Mouse (Mus musculus) heart, embryonic 13.5 days (tissue): ENCODE measurements around the gene Rimbp3. TPM values are rescaled to one million over a fixed set of nuclear protein-coding genes. Genes with fewer than 3 reads are reported as not detected.
"Not testable (repeated sequence)": the region's sequence is repeated elsewhere in the genome, so short reads cannot be mapped to it uniquely, and the experiment has no call there.

Experiments
- ATAC-seq: fragments of 200-750 bp; cut with Nextera tagmentation; 2 replicates; pipeline ENCODE4 v1.8.0; 2017; ENCODE audit warnings: moderate TSS enrichment; ENCODE audit not compliant: insufficient number of reproducible peaks, low FRiP score, low TSS enrichment; ENCODE audit errors: extremely low read depth
- H3K27ac ChIP-seq: fragments of 300-500 bp; sonication (generic); replicated peaks from 2 replicates; pipeline ENCODE4 v1.5.1; 2015; ENCODE audit warnings: moderate library complexity, mild to moderate bottlenecking, inconsistent platforms
- H3K27me3 ChIP-seq: fragments of 300-500 bp; sonication (generic); replicated peaks from 2 replicates; pipeline ENCODE4 v1.6.1; 2015; ENCODE audit warnings: mild to moderate bottlenecking, inconsistent platforms
- H3K36me3 ChIP-seq: fragments of 300-500 bp; sonication (generic); 2 replicates; pipeline ENCODE4 v1.6.1; 2015; ENCODE audit warnings: mild to moderate bottlenecking, inconsistent platforms
- H3K4me1 ChIP-seq: fragments of 300-500 bp; sonication (generic); 2 replicates; pipeline ENCODE4 v1.6.1; 2015; ENCODE audit warnings: inconsistent platforms
- H3K4me2 ChIP-seq: fragments of 300-500 bp; sonication (generic); 2 replicates; pipeline ENCODE4 v1.6.1; 2015; ENCODE audit warnings: inconsistent platforms, mild to moderate bottlenecking, moderate library complexity
- H3K4me3 ChIP-seq: fragments of 300-500 bp; sonication (generic); 2 replicates; pipeline ENCODE4 v1.5.1; 2015; ENCODE audit warnings: moderate library complexity, mild to moderate bottlenecking, inconsistent platforms
- H3K9ac ChIP-seq: fragments of 300-500 bp; sonication (generic); 2 replicates; pipeline ENCODE4 v1.6.1; 2015; ENCODE audit warnings: inconsistent platforms, mild to moderate bottlenecking, moderate library complexity
- H3K9me3 ChIP-seq: fragments of 300-500 bp; sonication (generic); 2 replicates; pipeline ENCODE4 v1.6.1; 2016; ENCODE audit warnings: inconsistent platforms
- WGBS: fragments of 180-500 bp; shearing (Covaris S2); methylation state at CpG from one replicate; pipeline ENCODE4 v1.1.7; 2015; ENCODE audit warnings: mixed read lengths; 5-methylcytosine and 5-hydroxymethylcytosine counted together
- polyA plus RNA-seq: library from polyadenylated mRNA; unstranded; fragments of >200 nt; fragmentation: Nextera tagmentation; extraction: Ambion mirVana; gene quantifications from 2 replicates; pipeline ENCODE4 v1.2.1, GENCODE M21; 2015

The Rimbp3 gene
- polyA plus RNA-seq, 1 experiment from 2014 or later, result 0.17 TPM

DNA sequence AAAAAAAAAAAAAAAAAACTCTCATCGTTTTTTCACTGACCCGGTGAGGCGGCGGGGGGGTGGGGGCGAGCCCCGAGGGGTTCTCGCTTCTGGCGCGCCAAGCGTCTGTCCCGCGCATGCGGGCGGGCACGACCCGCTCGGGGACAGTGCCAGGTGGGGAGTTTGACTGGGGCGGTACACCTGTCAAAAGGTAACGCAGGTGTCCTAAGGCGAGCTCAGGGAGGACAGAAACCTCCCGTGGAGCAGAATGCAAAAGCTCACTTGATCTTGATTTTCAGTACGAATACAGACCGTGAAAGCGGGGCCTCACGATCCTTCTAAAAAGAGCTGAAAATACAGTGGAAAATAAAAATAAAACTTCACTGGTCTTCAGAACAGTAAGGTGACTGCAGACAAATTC is 13.8 kb downstream of the Rimbp3 start:
- no peak overlapping the region for H3K4me3 ChIP-seq
- H3K9ac ChIP-seq, result no peak overlapping the region
- 22% methylated on average over 25 of the region's 25 CpGs for WGBS
- H3K27me3 ChIP-seq, result no peaks in the 10 kb centered on the region
- no peak overlapping the region for H3K27ac ChIP-seq
- peak; percentile 100 for ATAC-seq
- no peaks in the 10 kb centered on the region for H3K9me3 ChIP-seq
- no peaks in the 10 kb centered on the region for H3K36me3 ChIP-seq
- H3K4me1 ChIP-seq, result peaks cover 12% of the 10 kb centered on the region
- no peak overlapping the region for H3K4me2 ChIP-seq

- 80% methylated on average over 5 of the region's 5 CpGs for WGBS
- Histone ChIP-seq H3K36me3 (no peaks in the 10 kb centered on the region), H3K27ac (no peak overlapping the region), H3K4me2 (no peak overlapping the region), H3K9me3 (no peaks in the 10 kb centered on the region), H3K4me1 (peaks cover 3% of the 10 kb centered on the region), H3K4me3 (no peak overlapping the region), H3K27me3 (no peaks in the 10 kb centered on the region; the same call in 1 of the 2 replicates), H3K9ac (no peak overlapping the region)
- ATAC-seq, result no peak
These were observed 17.2 kb downstream of the Rimbp3 start for GRCm38 (mm10) chr16:17225584-17225983.

- Histone ChIP-seq H3K4me3 (no peak overlapping the region), H3K4me1 (no peaks in the 10 kb centered on the region), H3K4me2 (no peak overlapping the region), H3K9ac (no peak overlapping the region), H3K27ac (no peak overlapping the region), H3K9me3 (no peaks in the 10 kb centered on the region), H3K36me3 (no peaks in the 10 kb centered on the region), H3K27me3 (no peaks in the 10 kb centered on the region; the same call in 1 of the 2 replicates)
- ATAC-seq, result no peak
These were observed 18.1 kb downstream of the Rimbp3 start for GRCm38 (mm10) chr16:17226496-17226895.

- H3K27ac ChIP-seq, ATAC-seq, H3K27me3 ChIP-seq, H3K9me3 ChIP-seq, H3K4me3 ChIP-seq, H3K9ac ChIP-seq, H3K4me2 ChIP-seq, H3K36me3 ChIP-seq: not testable (repeated sequence)
- WGBS, result 84% methylated on average over 2 of the region's 2 CpGs
- peaks cover 28% of the 10 kb centered on the region for H3K4me1 ChIP-seq
These were observed 23.1 kb downstream of the Rimbp3 start for GRCm38 (mm10) chr16:17231523-17231922.

DNA sequence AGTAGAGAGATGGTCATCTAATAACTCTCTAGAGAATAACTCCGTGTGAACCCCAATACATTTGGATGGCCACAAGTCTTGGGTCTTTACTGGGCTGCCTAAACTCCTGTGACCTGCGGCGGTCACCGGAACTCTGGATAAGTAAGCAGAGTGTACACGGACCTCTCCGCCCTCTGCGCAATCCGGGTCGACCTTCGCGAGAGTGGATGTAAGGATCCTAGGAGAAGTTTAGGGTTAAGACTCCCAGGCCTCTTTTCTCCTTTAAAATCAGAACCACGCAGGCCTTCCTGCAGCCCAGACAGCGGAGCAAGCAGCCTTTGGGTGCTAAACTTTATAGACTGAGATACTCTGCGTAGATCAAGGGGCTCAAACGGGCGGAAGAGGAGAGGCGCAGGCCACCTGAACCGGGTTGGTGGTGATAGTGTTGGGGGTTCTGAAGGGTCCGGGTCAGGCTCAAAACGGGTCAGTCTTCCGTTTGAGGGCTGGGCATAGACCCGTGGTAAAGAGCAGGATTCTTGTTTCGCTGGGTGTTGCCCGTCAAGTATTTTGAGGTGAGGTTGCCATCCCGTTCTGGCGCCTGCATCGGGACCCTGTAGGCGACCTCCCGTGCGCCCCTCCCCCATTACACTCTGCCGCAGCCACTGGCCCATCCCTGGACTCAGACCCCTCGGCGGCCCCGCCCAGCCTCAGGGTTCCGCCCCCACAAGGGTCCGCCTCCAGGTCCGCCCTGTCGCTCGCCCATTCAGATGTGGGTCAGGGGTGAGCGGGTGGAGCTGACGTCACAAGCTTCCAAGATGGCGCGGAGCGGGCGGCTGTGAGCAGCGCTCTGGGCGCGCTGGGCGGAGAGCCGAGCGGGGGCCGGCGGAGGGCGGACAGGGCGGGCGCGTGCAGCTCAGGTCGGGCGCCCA is 24.6 kb downstream of the Rimbp3 start, which contains the start of gene Hic2:
Gene Hic2, plus strand, starts transcription at position 779 of the 908 bp plus-strand sequence.
- 1% methylated on average over 59 of the region's 59 CpGs for WGBS

GRCm38 (mm10) chr16:17233702-17234498 is 25.5 kb downstream of the Rimbp3 start:
- peak overlapping the region; percentile 96 for H3K4me3 ChIP-seq
- peaks cover 51% of the 10 kb centered on the region for H3K4me1 ChIP-seq
- H3K4me2 ChIP-seq, result peak overlapping the region; percentile 85
- H3K9me3 ChIP-seq, result no peaks in the 10 kb centered on the region
- peak; percentile 9; the same call in 1 of the 2 replicates for ATAC-seq
- WGBS, result under 1% methylated on average over 62 of the region's 62 CpGs
- H3K9ac ChIP-seq, result peak overlapping the region; percentile 98
- H3K27me3 ChIP-seq, result no peaks in the 10 kb centered on the region
- peak overlapping the region; percentile 90 for H3K27ac ChIP-seq
- no peaks in the 10 kb centered on the region for H3K36me3 ChIP-seq

More for the DNA sequence above, 24.6 kb downstream of the Rimbp3 start, which contains the start of gene Hic2:
- Histone ChIP-seq H3K4me3 (peak within 1 kb of the TSS; percentile 96), H3K4me1 (peaks cover 43% of the 10 kb centered on the region), H3K27me3 (no peaks in the 10 kb centered on the region), H3K9me3 (no peaks in the 10 kb centered on the region), H3K9ac (peak within 1 kb of the TSS; percentile 98), H3K4me2 (peak within 1 kb of the TSS; percentile 85), H3K36me3 (no peaks in the 10 kb centered on the region), H3K27ac (peak within 1 kb of the TSS; percentile 90)
- ATAC-seq, result peak; percentile 96

DNA sequence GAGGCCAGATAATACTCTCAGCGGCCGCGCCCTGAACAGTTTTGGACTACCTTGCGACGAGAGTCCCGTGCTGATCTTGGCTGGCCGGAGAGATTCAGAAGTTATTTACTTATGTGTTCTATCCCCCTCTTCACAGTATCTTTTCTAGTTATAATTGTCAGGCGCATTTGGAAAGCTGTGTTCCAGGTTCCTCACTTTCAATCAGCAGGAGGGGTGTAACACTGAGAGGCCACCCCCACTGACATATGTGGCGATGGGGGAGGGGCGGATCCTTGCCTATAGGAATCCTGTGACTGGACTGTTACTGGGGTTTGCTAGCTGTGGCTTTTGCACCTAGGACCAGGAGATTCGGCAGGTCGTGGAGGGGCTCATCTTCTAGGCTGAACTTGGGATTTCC is 26.1 kb downstream of the Rimbp3 start:
- WGBS, result 2% methylated on average over 12 of the region's 12 CpGs
- Histone ChIP-seq H3K4me1 (peaks cover 57% of the 10 kb centered on the region), H3K4me3 (peak overlapping the region; percentile 96), H3K9me3 (no peaks in the 10 kb centered on the region), H3K4me2 (peak overlapping the region; percentile 85), H3K36me3 (no peaks in the 10 kb centered on the region), H3K9ac (peak overlapping the region; percentile 98), H3K27me3 (no peaks in the 10 kb centered on the region), H3K27ac (peak overlapping the region; percentile 90)
- ATAC-seq, result no peak

- Histone ChIP-seq H3K27me3 (no peaks in the 10 kb centered on the region), H3K4me1 (peaks cover 63% of the 10 kb centered on the region), H3K9me3 (no peaks in the 10 kb centered on the region), H3K9ac (peak overlapping the region; percentile 98), H3K36me3 (no peaks in the 10 kb centered on the region), H3K4me3 (peak overlapping the region; percentile 96), H3K27ac (peak overlapping the region; percentile 90), H3K4me2 (peak overlapping the region; percentile 85)
- no peak for ATAC-seq
- WGBS, result 27% methylated on average over 9 of the region's 9 CpGs
These were observed 26.7 kb downstream of the Rimbp3 start for GRCm38 (mm10) chr16:17234916-17235665.

- H3K36me3 ChIP-seq, result no peaks in the 10 kb centered on the region
- H3K4me3 ChIP-seq, result no peak overlapping the region
- no peak overlapping the region for H3K27ac ChIP-seq
- 24% methylated on average over 3 of the region's 3 CpGs for WGBS
- H3K9ac ChIP-seq, result no peak overlapping the region
- no peaks in the 10 kb centered on the region for H3K9me3 ChIP-seq
- no peak for ATAC-seq
- H3K27me3 ChIP-seq, result no peaks in the 10 kb centered on the region
- peaks cover 72% of the 10 kb centered on the region for H3K4me1 ChIP-seq
- H3K4me2 ChIP-seq, result peak overlapping the region; percentile 8
These were observed 29.2 kb downstream of the Rimbp3 start for GRCm38 (mm10) chr16:17237634-17238033.

- WGBS, result 63% methylated on average over 2 of the region's 2 CpGs
- Histone ChIP-seq H3K4me1 (peaks cover 78% of the 10 kb centered on the region), H3K9ac (no peak overlapping the region), H3K9me3 (no peaks in the 10 kb centered on the region), H3K4me3 (no peak overlapping the region), H3K4me2 (no peak overlapping the region), H3K27me3 (no peaks in the 10 kb centered on the region), H3K36me3 (no peaks in the 10 kb centered on the region), H3K27ac (no peak overlapping the region)
- ATAC-seq, result no peak
These were observed 31.0 kb downstream of the Rimbp3 start for GRCm38 (mm10) chr16:17239409-17239808.

DNA sequence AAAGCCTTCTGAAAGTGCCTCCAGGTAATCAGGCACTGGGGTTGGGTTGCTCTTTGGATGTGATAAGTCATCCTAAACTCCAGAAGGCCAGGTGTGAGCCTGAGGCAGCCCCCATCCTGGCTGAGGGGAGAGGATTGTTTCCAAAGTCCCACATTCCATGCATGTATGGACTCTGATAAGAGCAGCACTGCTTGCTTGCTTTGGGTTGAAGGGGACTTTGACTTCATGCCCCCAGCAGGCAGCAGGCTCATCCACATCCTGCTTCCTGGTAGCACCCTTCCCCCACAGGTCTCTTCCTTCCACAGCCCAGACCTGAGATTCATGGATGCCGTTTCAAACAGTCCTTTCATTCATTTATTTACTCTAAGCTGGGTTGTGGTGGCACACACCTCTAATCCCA is 35.3 kb downstream of the Rimbp3 start:
- Histone ChIP-seq H3K9ac (no peak overlapping the region), H3K27me3 (no peaks in the 10 kb centered on the region), H3K27ac (no peak overlapping the region; the same call in 1 of the 2 replicates), H3K36me3 (no peaks in the 10 kb centered on the region), H3K4me3 (no peak overlapping the region), H3K9me3 (no peaks in the 10 kb centered on the region), H3K4me1 (peaks cover 67% of the 10 kb centered on the region), H3K4me2 (no peak overlapping the region)
- WGBS, result 13% methylated on average over 1 of the region's 1 CpGs
- no peak for ATAC-seq
